Mouse (Mus musculus): ENCODE measurements around the gene Grb2. TPM values are rescaled to one million over a fixed set of nuclear protein-coding genes. Genes with fewer than 3 reads are reported as not detected.

Gene Grb2
- 54.2 and 58.8 TPM in 2 replicates for polyA plus RNA-seq (2015; fragmentation: Nextera tagmentation; extraction: Ambion mirVana)

- H3K27ac ChIP-seq (replicated peaks) = peak within 1 kb of the TSS; percentile 96
- TF ChIP-seq EP300 (optimal IDR thresholded peaks at IDR 0.05) = no peak
- WGBS = 1% methylated on average over 60 of the region's 91 CpGs
- ATAC-seq (ENCODE audit: low FRiP score, low TSS enrichment) = peak; percentile 97
- H3K9me3 ChIP-seq (ENCODE audit: control insufficient read depth, low read length) = no peaks in the 10 kb centered on the region
- DNase-seq (ENCODE audit: low spot score) = peak; percentile 100
- peak within 1 kb of the TSS; percentile 95 for H3K4me2 ChIP-seq (replicated peaks; ENCODE audit: low read depth)
- no peaks in the 10 kb centered on the region for H3K36me3 ChIP-seq (ENCODE audit: control insufficient read depth, insufficient read depth, low read length)
- peak within 1 kb of the TSS; percentile 99 for H3K4me3 ChIP-seq (ENCODE audit: low read depth, low read length)
- H3K4me1 ChIP-seq (replicated peaks; ENCODE audit: control insufficient read depth, insufficient read depth) = 0 out of 2 replicates have a peak, but pooled peaks cover 3% of the 10 kb centered on the region
- peak within 1 kb of the TSS; percentile 98 for H3K9ac ChIP-seq (ENCODE audit: low read length)
- no peaks in the 10 kb centered on the region for H3K27me3 ChIP-seq (ENCODE audit: control insufficient read depth, insufficient read depth, low read length)
Observed at GRCm38 (mm10) chr11:115708209-115708876, at the start of gene Grb2. Gene Grb2 (minus strand): TSS chr11:115708597.

- no peak overlapping the region for H3K4me2 ChIP-seq (replicated peaks; ENCODE audit: low read depth)
- H3K4me3 ChIP-seq (ENCODE audit: low read depth, low read length) = no peak overlapping the region
- H3K27me3 ChIP-seq (ENCODE audit: control insufficient read depth, insufficient read depth, low read length) = no peaks in the 10 kb centered on the region
- no peak overlapping the region for H3K9ac ChIP-seq (ENCODE audit: low read length)
- no peaks in the 10 kb centered on the region for H3K4me1 ChIP-seq (replicated peaks; ENCODE audit: control insufficient read depth, insufficient read depth)
- peak; percentile 67; the same call in 1 of the 2 replicates for ATAC-seq (ENCODE audit: low FRiP score, low TSS enrichment)
- TF ChIP-seq CTCF (IDR thresholded peaks at IDR 0.05; ENCODE audit: low read depth) = no peak
- no peak for TF ChIP-seq EP300 (optimal IDR thresholded peaks at IDR 0.05)
- no peaks in the 10 kb centered on the region for H3K36me3 ChIP-seq (ENCODE audit: control insufficient read depth, insufficient read depth, low read length)
- WGBS = 58% methylated on average over 4 of the region's 4 CpGs
- no peak overlapping the region for H3K27ac ChIP-seq (replicated peaks)
- no peak for DNase-seq (ENCODE audit: low spot score)
- no peaks in the 10 kb centered on the region for H3K9me3 ChIP-seq (ENCODE audit: control insufficient read depth, low read length)
Observed at GRCm38 (mm10) chr11:115753485-115753884, 45.1 kb upstream of the Grb2 start.

- DNase-seq (ENCODE audit: low spot score) (no peak), ATAC-seq (ENCODE audit: low FRiP score, low TSS enrichment) (0 out of 2 replicates have a peak, but pooled peaks have one; percentile 15)
- Histone ChIP-seq H3K36me3 (ENCODE audit: control insufficient read depth, insufficient read depth, low read length) (no peaks in the 10 kb centered on the region), H3K4me2 (replicated peaks; ENCODE audit: low read depth) (no peak overlapping the region), H3K4me3 (ENCODE audit: low read depth, low read length) (no peak overlapping the region), H3K4me1 (replicated peaks; ENCODE audit: control insufficient read depth, insufficient read depth) (no peaks in the 10 kb centered on the region), H3K27ac (replicated peaks) (no peak overlapping the region), H3K9me3 (ENCODE audit: control insufficient read depth, low read length) (no peaks in the 10 kb centered on the region), H3K27me3 (ENCODE audit: control insufficient read depth, insufficient read depth, low read length) (no peaks in the 10 kb centered on the region), H3K9ac (ENCODE audit: low read length) (no peak overlapping the region)
- 77% methylated on average over 7 of the region's 7 CpGs for WGBS
- TF ChIP-seq CTCF (IDR thresholded peaks at IDR 0.05; ENCODE audit: low read depth) (no peak), EP300 (optimal IDR thresholded peaks at IDR 0.05) (no peak)
Observed at GRCm38 (mm10) chr11:115752653-115753052, 44.3 kb upstream of the Grb2 start.

GRCm38 (mm10) chr11:115751725-115752124 is 43.3 kb upstream of the Grb2 start:
- DNase-seq (ENCODE audit: low spot score) = no peak
- no peaks in the 10 kb centered on the region for H3K27me3 ChIP-seq (ENCODE audit: control insufficient read depth, insufficient read depth, low read length)
- no peak overlapping the region for H3K4me2 ChIP-seq (replicated peaks; ENCODE audit: low read depth)
- WGBS = 50% methylated on average over 2 of the region's 2 CpGs
- H3K27ac ChIP-seq (replicated peaks) = no peak overlapping the region
- no peak for TF ChIP-seq EP300 (optimal IDR thresholded peaks at IDR 0.05)
- no peak for TF ChIP-seq CTCF (IDR thresholded peaks at IDR 0.05; ENCODE audit: low read depth)
- no peak overlapping the region for H3K4me3 ChIP-seq (ENCODE audit: low read depth, low read length)
- ATAC-seq (ENCODE audit: low FRiP score, low TSS enrichment) = no peak
- no peaks in the 10 kb centered on the region for H3K36me3 ChIP-seq (ENCODE audit: control insufficient read depth, insufficient read depth, low read length)
- no peaks in the 10 kb centered on the region for H3K9me3 ChIP-seq (ENCODE audit: control insufficient read depth, low read length)
- H3K4me1 ChIP-seq (replicated peaks; ENCODE audit: control insufficient read depth, insufficient read depth) = no peaks in the 10 kb centered on the region
- H3K9ac ChIP-seq (ENCODE audit: low read length) = no peak overlapping the region

- ATAC-seq (ENCODE audit: low FRiP score, low TSS enrichment) (no peak), DNase-seq (ENCODE audit: low spot score) (no peak)
- H3K27ac ChIP-seq (replicated peaks) = no peak overlapping the region
- no peak overlapping the region for H3K4me2 ChIP-seq (replicated peaks; ENCODE audit: low read depth)
- H3K9ac ChIP-seq (ENCODE audit: low read length) = no peak overlapping the region
- WGBS = 87% methylated on average over 5 of the region's 5 CpGs
- no peak overlapping the region for H3K4me3 ChIP-seq (ENCODE audit: low read depth, low read length)
- H3K27me3 ChIP-seq (ENCODE audit: control insufficient read depth, insufficient read depth, low read length) = no peaks in the 10 kb centered on the region
- H3K4me1 ChIP-seq (replicated peaks; ENCODE audit: control insufficient read depth, insufficient read depth) = no peaks in the 10 kb centered on the region
- TF ChIP-seq EP300 (optimal IDR thresholded peaks at IDR 0.05) (no peak), CTCF (IDR thresholded peaks at IDR 0.05; ENCODE audit: low read depth) (no peak)
- no peaks in the 10 kb centered on the region for H3K36me3 ChIP-seq (ENCODE audit: control insufficient read depth, insufficient read depth, low read length)
- H3K9me3 ChIP-seq (ENCODE audit: control insufficient read depth, low read length) = no peaks in the 10 kb centered on the region
Observed at GRCm38 (mm10) chr11:115749834-115750233, 41.4 kb upstream of the Grb2 start.

GRCm38 (mm10) chr11:115747351-115747750 is 39.0 kb upstream of the Grb2 start:
- no peaks in the 10 kb centered on the region for H3K4me1 ChIP-seq (replicated peaks; ENCODE audit: control insufficient read depth, insufficient read depth)
- no peaks in the 10 kb centered on the region for H3K27me3 ChIP-seq (ENCODE audit: control insufficient read depth, insufficient read depth, low read length)
- peak overlapping the region; percentile 27 for H3K4me2 ChIP-seq (replicated peaks; ENCODE audit: low read depth)
- no peak overlapping the region; the same call in 1 of the 2 replicates for H3K9ac ChIP-seq (ENCODE audit: low read length)
- no peaks in the 10 kb centered on the region for H3K36me3 ChIP-seq (ENCODE audit: control insufficient read depth, insufficient read depth, low read length)
- 1% methylated on average over 9 of the region's 15 CpGs for WGBS
- no peak overlapping the region for H3K27ac ChIP-seq (replicated peaks)
- H3K4me3 ChIP-seq (ENCODE audit: low read depth, low read length) = no peak overlapping the region
- DNase-seq (ENCODE audit: low spot score) = no peak
- no peaks in the 10 kb centered on the region for H3K9me3 ChIP-seq (ENCODE audit: control insufficient read depth, low read length)
- TF ChIP-seq CTCF (IDR thresholded peaks at IDR 0.05; ENCODE audit: low read depth) (no peak), EP300 (optimal IDR thresholded peaks at IDR 0.05) (no peak)
- no peak for ATAC-seq (ENCODE audit: low FRiP score, low TSS enrichment)
